Mouse (Mus musculus): ENCODE data around the gene Gm45808.

GRCm38 (mm10) chr7:45494548-45494947, 7.9 kb upstream of the Gm45808 start:
- TF ChIP-seq CTCF (IDR thresholded peaks at IDR 0.05; ENCODE audit: low read depth): no peak
- no peak for TF ChIP-seq EP300 (optimal IDR thresholded peaks at IDR 0.05)

Data from stomach, postnatal 0 days (tissue).